Mouse (Mus musculus) kidney, postnatal 36 days (tissue): ENCODE measurements at regions not wholly inside any gene's neighbourhood (a gene's known extent, or its start where the extent isn't known, plus 50 kb on each side); places are given as distances from the start of the nearest gene placed in this dataset.
A peak's percentile ranks its signal among the peaks of the same experiment; 100 is the strongest.
"Not testable (repeated sequence)": the region's sequence is repeated elsewhere in the genome, so short reads cannot be mapped to it uniquely, and the experiment has no call there.

Source experiments
- DNase-seq, 2 experiments: peaks; one replicate each; pipeline ENCODE4 v3.0.0; 2021 to 2022; ENCODE audit warnings: mixed read lengths in 2 of 2

GRCm38 (mm10) chr10:7390239-7391091, 83.0 kb downstream of the Ulbp1 start:
- DNase-seq, result peak; percentile 22 to 72

- not testable (repeated sequence) for DNase-seq
These were observed 114.6 kb downstream of the Ulbp1 start for GRCm38 (mm10) chr10:7358791-7359190.

- peak in 1 of 2 experiments; percentile 13 for DNase-seq
These were observed 129.1 kb downstream of the Ulbp1 start for GRCm38 (mm10) chr10:7344290-7344689.

GRCm38 (mm10) chr10:7343736-7344135, 129.7 kb downstream of the Ulbp1 start:
- DNase-seq, result peak; percentile 9 to 15

- peak; percentile 85 to 87 for DNase-seq
These were observed 121.2 kb upstream of the Cnksr3 start for GRCm38 (mm10) chr10:7333077-7333747.

GRCm38 (mm10) chr10:7328262-7328661, 116.2 kb upstream of the Cnksr3 start:
- DNase-seq, result no peak

- not testable (repeated sequence) for DNase-seq
These were observed 115.0 kb upstream of the Cnksr3 start for GRCm38 (mm10) chr10:7327046-7327445.

GRCm38 (mm10) chr10:7325074-7325473, 113.0 kb upstream of the Cnksr3 start:
- peak in 1 of 2 experiments; percentile 13 for DNase-seq

GRCm38 (mm10) chr10:7323258-7323657, 111.2 kb upstream of the Cnksr3 start:
- DNase-seq, result peak; percentile 14 to 20

- no peak for DNase-seq
These were observed 97.9 kb upstream of the Cnksr3 start for GRCm38 (mm10) chr10:7309927-7310326.

GRCm38 (mm10) chr10:7305881-7306280, 93.8 kb upstream of the Cnksr3 start:
- not testable (repeated sequence) for DNase-seq

- DNase-seq, result peak; percentile 24 to 34
These were observed 86.3 kb upstream of the Cnksr3 start for GRCm38 (mm10) chr10:7298377-7298776.

- no peak for DNase-seq
These were observed 83.9 kb upstream of the Cnksr3 start for GRCm38 (mm10) chr10:7295921-7296320.

GRCm38 (mm10) chr10:7293203-7293602, 81.2 kb upstream of the Cnksr3 start:
- no peak for DNase-seq

GRCm38 (mm10) chr10:7289773-7290411, 77.9 kb upstream of the Cnksr3 start:
- DNase-seq, result peak; percentile 28 to 49

- no peak for DNase-seq
These were observed 73.3 kb upstream of the Cnksr3 start for GRCm38 (mm10) chr10:7285112-7285905.

- no peak for DNase-seq
These were observed 68.4 kb upstream of the Cnksr3 start for GRCm38 (mm10) chr10:7280429-7280828.

GRCm38 (mm10) chr10:7278820-7279219, 66.8 kb upstream of the Cnksr3 start:
- DNase-seq, result no peak

GRCm38 (mm10) chr10:7275357-7275756, 63.3 kb upstream of the Cnksr3 start:
- no peak for DNase-seq

GRCm38 (mm10) chr10:7274422-7274821, 62.4 kb upstream of the Cnksr3 start:
- peak in 1 of 2 experiments; percentile 28 for DNase-seq

- DNase-seq, result no peak
These were observed 59.1 kb upstream of the Cnksr3 start for GRCm38 (mm10) chr10:7271156-7271555.

- no peak for DNase-seq
These were observed 56.5 kb upstream of the Cnksr3 start for GRCm38 (mm10) chr10:7268386-7269033.
